Mouse (Mus musculus) heart, postnatal 0 days (tissue): Measurements from ENCODE around the gene Tpcn2.

Experiments used
- CTCF ChIP-seq: IDR thresholded peaks from 2 replicates; pipeline ENCODE4 v1.5.1; 2016; ENCODE audit warnings: antibody characterized with exemption, control low read depth, low read depth
- EP300 ChIP-seq: IDR thresholded peaks from 2 replicates; pipeline ENCODE4 v1.6.1; 2016; ENCODE audit warnings: antibody characterized with exemption, low read depth

GRCm38 (mm10) chr7:145256092-145256491, 27.7 kb downstream of the Tpcn2 start:
- TF ChIP-seq CTCF (no peak), EP300 (no peak)
